Mouse (Mus musculus): ENCODE measurements around the gene Clec4g. TPM values are rescaled to one million over a fixed set of nuclear protein-coding genes. Genes with fewer than 3 reads are reported as not detected.
A peak's percentile ranks its signal among the peaks of the same experiment; 100 is the strongest.

Clec4g gene
- polyA plus RNA-seq, 1 experiment from 2014 or later: not detected

- no peak for ATAC-seq (ENCODE audit: low read depth)
Measured at GRCm38 (mm10) chr8:3685422-3685821, 35.0 kb downstream of the Clec4g start.

GRCm38 (mm10) chr8:3684530-3684929 is 35.9 kb downstream of the Clec4g start:
- H3K4me2 ChIP-seq (ENCODE audit: low read depth, low read length): no peak overlapping the region
- peak; percentile 9; the same call in 1 of the 2 replicates for ATAC-seq (ENCODE audit: low read depth)

More at GRCm38 (mm10) chr8:3685422-3685821, 35.0 kb downstream of the Clec4g start:
- no peak overlapping the region for H3K4me2 ChIP-seq (ENCODE audit: low read depth, low read length)
- no peak overlapping the region for H3K9ac ChIP-seq (replicated peaks; ENCODE audit: low read depth, low read length)
- WGBS: 69% methylated on average over 5 of the region's 5 CpGs
- H3K36me3 ChIP-seq (ENCODE audit: control insufficient read depth, insufficient read depth, low read length): no peaks in the 10 kb centered on the region
- no peak overlapping the region for H3K4me3 ChIP-seq (ENCODE audit: low read depth, low read length)
- no peaks in the 10 kb centered on the region for H3K4me1 ChIP-seq (ENCODE audit: control insufficient read depth, insufficient read depth, low read length)
- no peaks in the 10 kb centered on the region for H3K27me3 ChIP-seq (ENCODE audit: control insufficient read depth, insufficient read depth, low read length)
- no peak overlapping the region for H3K27ac ChIP-seq (ENCODE audit: low read depth, low read length)
- no peaks in the 10 kb centered on the region for H3K9me3 ChIP-seq (ENCODE audit: control insufficient read depth, low read length)

GRCm38 (mm10) chr8:3683408-3684176 is 36.9 kb downstream of the Clec4g start:
- no peak for ATAC-seq (ENCODE audit: low read depth)
- no peak overlapping the region for H3K4me2 ChIP-seq (ENCODE audit: low read depth, low read length)
- no peaks in the 10 kb centered on the region for H3K27me3 ChIP-seq (ENCODE audit: control insufficient read depth, insufficient read depth, low read length)
- no peak overlapping the region for H3K9ac ChIP-seq (replicated peaks; ENCODE audit: low read depth, low read length)
- no peaks in the 10 kb centered on the region for H3K4me1 ChIP-seq (ENCODE audit: control insufficient read depth, insufficient read depth, low read length)
- H3K27ac ChIP-seq (ENCODE audit: low read depth, low read length): no peak overlapping the region
- WGBS: 80% methylated on average over 6 of the region's 6 CpGs
- no peak overlapping the region for H3K4me3 ChIP-seq (ENCODE audit: low read depth, low read length)
- H3K36me3 ChIP-seq (ENCODE audit: control insufficient read depth, insufficient read depth, low read length): 0 out of 2 replicates have a peak, but pooled peaks cover 10% of the 10 kb centered on the region
- no peaks in the 10 kb centered on the region for H3K9me3 ChIP-seq (ENCODE audit: control insufficient read depth, low read length)

More at GRCm38 (mm10) chr8:3684530-3684929, 35.9 kb downstream of the Clec4g start:
- Histone ChIP-seq H3K27ac (ENCODE audit: low read depth, low read length) (no peak overlapping the region), H3K36me3 (ENCODE audit: control insufficient read depth, insufficient read depth, low read length) (0 out of 2 replicates have a peak, but pooled peaks cover 3% of the 10 kb centered on the region), H3K4me3 (ENCODE audit: low read depth, low read length) (no peak overlapping the region), H3K9me3 (ENCODE audit: control insufficient read depth, low read length) (no peaks in the 10 kb centered on the region), H3K4me1 (ENCODE audit: control insufficient read depth, insufficient read depth, low read length) (no peaks in the 10 kb centered on the region), H3K9ac (replicated peaks; ENCODE audit: low read depth, low read length) (no peak overlapping the region), H3K27me3 (ENCODE audit: control insufficient read depth, insufficient read depth, low read length) (no peaks in the 10 kb centered on the region)

- H3K36me3 ChIP-seq (ENCODE audit: control insufficient read depth, insufficient read depth, low read length): 0 out of 2 replicates have a peak, but pooled peaks cover 10% of the 10 kb centered on the region
- no peaks in the 10 kb centered on the region for H3K9me3 ChIP-seq (ENCODE audit: control insufficient read depth, low read length)
- 92% methylated on average over 5 of the region's 5 CpGs for WGBS
- no peak for ATAC-seq (ENCODE audit: low read depth)
- H3K9ac ChIP-seq (replicated peaks; ENCODE audit: low read depth, low read length): no peak overlapping the region
- H3K4me1 ChIP-seq (ENCODE audit: control insufficient read depth, insufficient read depth, low read length): peaks cover 6% of the 10 kb centered on the region; the same call in 1 of the 2 replicates
- H3K27me3 ChIP-seq (ENCODE audit: control insufficient read depth, insufficient read depth, low read length): no peaks in the 10 kb centered on the region
- no peak overlapping the region for H3K27ac ChIP-seq (ENCODE audit: low read depth, low read length)
- no peak overlapping the region for H3K4me3 ChIP-seq (ENCODE audit: low read depth, low read length)
- H3K4me2 ChIP-seq (ENCODE audit: low read depth, low read length): no peak overlapping the region
Measured at GRCm38 (mm10) chr8:3682435-3682834, 38.0 kb downstream of the Clec4g start.

- Histone ChIP-seq H3K4me3 (ENCODE audit: low read depth, low read length) (no peak overlapping the region), H3K27me3 (ENCODE audit: control insufficient read depth, insufficient read depth, low read length) (no peaks in the 10 kb centered on the region), H3K36me3 (ENCODE audit: control insufficient read depth, insufficient read depth, low read length) (0 out of 2 replicates have a peak, but pooled peaks cover 10% of the 10 kb centered on the region), H3K9ac (replicated peaks; ENCODE audit: low read depth, low read length) (no peak overlapping the region), H3K27ac (ENCODE audit: low read depth, low read length) (no peak overlapping the region), H3K9me3 (ENCODE audit: control insufficient read depth, low read length) (no peaks in the 10 kb centered on the region), H3K4me1 (ENCODE audit: control insufficient read depth, insufficient read depth, low read length) (peaks cover 9% of the 10 kb centered on the region; the same call in 1 of the 2 replicates), H3K4me2 (ENCODE audit: low read depth, low read length) (no peak overlapping the region)
- ATAC-seq (ENCODE audit: low read depth): no peak
- 90% methylated on average over 5 of the region's 5 CpGs for WGBS
Measured at GRCm38 (mm10) chr8:3679656-3680055, 40.8 kb downstream of the Clec4g start.

GRCm38 (mm10) chr8:3679236-3679635 is 41.2 kb downstream of the Clec4g start:
- Histone ChIP-seq H3K27ac (ENCODE audit: low read depth, low read length) (no peak overlapping the region), H3K9me3 (ENCODE audit: control insufficient read depth, low read length) (no peaks in the 10 kb centered on the region), H3K36me3 (ENCODE audit: control insufficient read depth, insufficient read depth, low read length) (0 out of 2 replicates have a peak, but pooled peaks cover 10% of the 10 kb centered on the region), H3K9ac (replicated peaks; ENCODE audit: low read depth, low read length) (no peak overlapping the region), H3K4me1 (ENCODE audit: control insufficient read depth, insufficient read depth, low read length) (peaks cover 9% of the 10 kb centered on the region; the same call in 1 of the 2 replicates), H3K4me3 (ENCODE audit: low read depth, low read length) (no peak overlapping the region), H3K27me3 (ENCODE audit: control insufficient read depth, insufficient read depth, low read length) (no peaks in the 10 kb centered on the region), H3K4me2 (ENCODE audit: low read depth, low read length) (no peak overlapping the region)
- 97% methylated on average over 23 of the region's 23 CpGs for WGBS
- no peak for ATAC-seq (ENCODE audit: low read depth)

- Histone ChIP-seq H3K4me1 (ENCODE audit: control insufficient read depth, insufficient read depth, low read length) (peaks cover 9% of the 10 kb centered on the region; the same call in 1 of the 2 replicates), H3K9ac (replicated peaks; ENCODE audit: low read depth, low read length) (no peak overlapping the region), H3K4me3 (ENCODE audit: low read depth, low read length) (no peak overlapping the region), H3K27me3 (ENCODE audit: control insufficient read depth, insufficient read depth, low read length) (no peaks in the 10 kb centered on the region), H3K27ac (ENCODE audit: low read depth, low read length) (no peak overlapping the region), H3K36me3 (ENCODE audit: control insufficient read depth, insufficient read depth, low read length) (0 out of 2 replicates have a peak, but pooled peaks cover 10% of the 10 kb centered on the region), H3K4me2 (ENCODE audit: low read depth, low read length) (no peak overlapping the region), H3K9me3 (ENCODE audit: control insufficient read depth, low read length) (no peaks in the 10 kb centered on the region)
- ATAC-seq (ENCODE audit: low read depth): no peak
- WGBS: 97% methylated on average over 23 of the region's 23 CpGs
Measured at GRCm38 (mm10) chr8:3678831-3679230, 41.6 kb downstream of the Clec4g start.

GRCm38 (mm10) chr8:3676993-3677579 is 43.4 kb downstream of the Clec4g start:
- Histone ChIP-seq H3K9me3 (ENCODE audit: control insufficient read depth, low read length) (no peaks in the 10 kb centered on the region), H3K4me1 (ENCODE audit: control insufficient read depth, insufficient read depth, low read length) (peaks cover 9% of the 10 kb centered on the region; the same call in 1 of the 2 replicates), H3K9ac (replicated peaks; ENCODE audit: low read depth, low read length) (peak overlapping the region; percentile 92), H3K4me2 (ENCODE audit: low read depth, low read length) (peak overlapping the region; percentile 89), H3K27me3 (ENCODE audit: control insufficient read depth, insufficient read depth, low read length) (no peaks in the 10 kb centered on the region), H3K27ac (ENCODE audit: low read depth, low read length) (peak overlapping the region; percentile 79), H3K4me3 (ENCODE audit: low read depth, low read length) (peak overlapping the region; percentile 93), H3K36me3 (ENCODE audit: control insufficient read depth, insufficient read depth, low read length) (0 out of 2 replicates have a peak, but pooled peaks cover 10% of the 10 kb centered on the region)
- 3% methylated on average over 15 of the region's 15 CpGs for WGBS
- 0 out of 2 replicates have a peak, but pooled peaks have one; percentile 1 for ATAC-seq (ENCODE audit: low read depth)

Data from neural tube, embryonic 14.5 days (tissue).